Mouse (Mus musculus) hindbrain, postnatal 0 days (tissue): Measurements from ENCODE around the gene Gm42420. TPM values are rescaled to one million over a fixed set of nuclear protein-coding genes. Genes with fewer than 3 reads are reported as not detected.
A peak's percentile ranks its signal among the peaks of the same experiment; 100 is the strongest.

Source experiments
- ATAC-seq: fragments of 200-750 bp; cut with Nextera tagmentation; 2 replicates; pipeline ENCODE4 v1.8.0; 2017; ENCODE audit warnings: mild to moderate bottlenecking, moderate TSS enrichment, moderate library complexity
- DNase-seq: peaks from one replicate; pipeline ENCODE4 v3.0.0-alpha.2; 2015; ENCODE audit warnings: low spot score
- H3K27ac ChIP-seq: fragments of 300-500 bp; sonication (generic); 2 replicates; pipeline ENCODE4 v1.5.1; 2014; ENCODE audit warnings: mild to moderate bottlenecking
- H3K27me3 ChIP-seq: fragments of 300-500 bp; sonication (generic); 2 replicates; pipeline ENCODE4 v1.6.1; 2014; ENCODE audit warnings: low read length, mixed read lengths; ENCODE audit not compliant: insufficient read depth
- H3K36me3 ChIP-seq: fragments of 300-500 bp; sonication (generic); 2 replicates; pipeline ENCODE4 v1.6.1; 2014; ENCODE audit warnings: low read length, mixed read lengths; ENCODE audit not compliant: insufficient read depth
- H3K4me1 ChIP-seq: fragments of 300-500 bp; sonication (generic); 2 replicates; pipeline ENCODE4 v1.6.1; 2014; ENCODE audit warnings: antibody characterized with exemption, low read length, mixed read lengths; ENCODE audit not compliant: insufficient read depth
- H3K4me2 ChIP-seq: fragments of 300-500 bp; sonication (generic); 2 replicates; pipeline ENCODE4 v1.6.1; 2014; ENCODE audit warnings: low read depth, mild to moderate bottlenecking, low read length, moderate library complexity, mixed read lengths
- H3K4me3 ChIP-seq: fragments of 300-500 bp; sonication (generic); 2 replicates; pipeline ENCODE4 v1.5.1; 2014; ENCODE audit warnings: low read length
- H3K9ac ChIP-seq: fragments of 300-500 bp; sonication (generic); replicated peaks from 2 replicates; pipeline ENCODE4 v1.6.1; 2014; ENCODE audit warnings: mild to moderate bottlenecking, low read length, moderate library complexity, mixed read lengths
- H3K9me3 ChIP-seq: fragments of 300-500 bp; sonication (generic); 2 replicates; pipeline ENCODE4 v1.6.1; 2016; ENCODE audit warnings: low read length, mixed read lengths
- CTCF ChIP-seq: IDR thresholded peaks from 2 replicates; pipeline ENCODE4 v1.5.1; 2016; ENCODE audit warnings: antibody characterized with exemption, control low read depth, low read depth
- WGBS: fragments of 180-500 bp; shearing (Covaris S2); extraction: QIAGEN DNeasy Blood & Tissue Kit; methylation state at CpG from one replicate; pipeline ENCODE4 v1.1.7; 2014; 5-methylcytosine and 5-hydroxymethylcytosine counted together
- polyA plus RNA-seq: library from polyadenylated mRNA; unstranded; fragments of >200 nt; fragmentation: Nextera tagmentation; extraction: Ambion mirVana; gene quantifications from 2 replicates; pipeline ENCODE4 v1.2.1, GENCODE M21; 2015
- total RNA-seq: library from RNA; depleted of rRNA; stranded (reverse); fragments of >200 nt; gene quantifications from 2 replicates; pipeline ENCODE4 v1.2.3, GENCODE M21; 2014

Gene Gm42420
- total and polyA plus RNA-seq, 2 experiments from 2014 or later = 1.3 TPM; not detected in 1

- H3K4me3 ChIP-seq = peak overlapping the region; percentile 88
- DNase-seq (no peak), ATAC-seq (no peak)
- no peak overlapping the region; the same call in 1 of the 2 replicates for H3K27ac ChIP-seq
- H3K9me3 ChIP-seq = no peaks in the 10 kb centered on the region
- 46% methylated on average over 12 of the region's 12 CpGs for WGBS
- no peak for TF ChIP-seq CTCF
- peak overlapping the region; percentile 15; the same call in 1 of the 2 replicates for H3K9ac ChIP-seq
- no peaks in the 10 kb centered on the region for H3K27me3 ChIP-seq
- H3K4me1 ChIP-seq = peaks cover 29% of the 10 kb centered on the region
- H3K4me2 ChIP-seq = peak overlapping the region; percentile 60
- no peaks in the 10 kb centered on the region for H3K36me3 ChIP-seq
Measured at GRCm38 (mm10) chr6:39554888-39555647, 30.5 kb upstream of the Gm42420 start.

GRCm38 (mm10) chr6:39555648-39555945, 30.0 kb upstream of the Gm42420 start:
- Histone ChIP-seq H3K4me1 (peaks cover 29% of the 10 kb centered on the region), H3K36me3 (no peaks in the 10 kb centered on the region), H3K27me3 (no peaks in the 10 kb centered on the region), H3K9ac (peak overlapping the region; percentile 15; the same call in 1 of the 2 replicates), H3K9me3 (no peaks in the 10 kb centered on the region), H3K27ac (no peak overlapping the region; the same call in 1 of the 2 replicates), H3K4me3 (peak overlapping the region; percentile 88), H3K4me2 (peak overlapping the region; percentile 60)
- no peak for TF ChIP-seq CTCF
- WGBS = 43% methylated on average over 2 of the region's 2 CpGs
- DNase-seq = no peak
- no peak for ATAC-seq

GRCm38 (mm10) chr6:39556900-39557659, 28.5 kb upstream of the Gm42420 start:
- DNase-seq (peak; percentile 55), ATAC-seq (peak; percentile 70)
- peaks cover 29% of the 10 kb centered on the region for H3K4me1 ChIP-seq
- H3K36me3 ChIP-seq = no peaks in the 10 kb centered on the region
- WGBS = under 1% methylated on average over 50 of the region's 54 CpGs
- no peaks in the 10 kb centered on the region for H3K9me3 ChIP-seq
- TF ChIP-seq CTCF = no peak
- H3K4me2 ChIP-seq = peak overlapping the region; percentile 60
- H3K27ac ChIP-seq = peak overlapping the region; percentile 90
- H3K4me3 ChIP-seq = peak overlapping the region; percentile 88
- peak overlapping the region; percentile 80 for H3K9ac ChIP-seq
- H3K27me3 ChIP-seq = no peaks in the 10 kb centered on the region

GRCm38 (mm10) chr6:39557723-39558261, 27.8 kb upstream of the Gm42420 start, which contains the start of gene Dennd2a:
Gene Dennd2a (minus strand): TSS chr6:39557867.
- no peaks in the 10 kb centered on the region for H3K9me3 ChIP-seq
- H3K9ac ChIP-seq = peak within 1 kb of the TSS; percentile 80
- peak; percentile 96 for DNase-seq
- peak within 1 kb of the TSS; percentile 88 for H3K4me3 ChIP-seq
- no peak for TF ChIP-seq CTCF
- WGBS = under 1% methylated on average over 47 of the region's 50 CpGs
- peaks cover 29% of the 10 kb centered on the region for H3K4me1 ChIP-seq
- no peaks in the 10 kb centered on the region for H3K36me3 ChIP-seq
- H3K27me3 ChIP-seq = no peaks in the 10 kb centered on the region
- H3K4me2 ChIP-seq = peak within 1 kb of the TSS; percentile 60
- peak; percentile 96 for ATAC-seq
- H3K27ac ChIP-seq = peak within 1 kb of the TSS; percentile 90

GRCm38 (mm10) chr6:39559276-39559939, 26.1 kb upstream of the Gm42420 start:
- DNase-seq (no peak), ATAC-seq (no peak)
- no peak overlapping the region for H3K4me3 ChIP-seq
- no peak overlapping the region for H3K4me2 ChIP-seq
- no peaks in the 10 kb centered on the region for H3K9me3 ChIP-seq
- H3K36me3 ChIP-seq = no peaks in the 10 kb centered on the region
- no peaks in the 10 kb centered on the region for H3K27me3 ChIP-seq
- no peak for TF ChIP-seq CTCF
- peak overlapping the region; percentile 26; the same call in 1 of the 2 replicates for H3K27ac ChIP-seq
- H3K4me1 ChIP-seq = peaks cover 29% of the 10 kb centered on the region
- H3K9ac ChIP-seq = no peak overlapping the region
- 45% methylated on average over 6 of the region's 6 CpGs for WGBS
